Mouse (Mus musculus) adrenal gland, postnatal 4 days (tissue): ENCODE data around the gene Slc1a2. TPM values are rescaled to one million over a fixed set of nuclear protein-coding genes. Genes with fewer than 3 reads are reported as not detected.
A peak's percentile ranks its signal among the peaks of the same experiment; 100 is the strongest.

Experiments used
- DNase-seq, 2 experiments: peaks; one replicate each; pipeline ENCODE4 v3.0.0; 2021 to 2022; ENCODE audit warnings: low spot score in 2 of 2, mixed read lengths in 2 of 2
- total RNA-seq, 2 experiments: library from RNA; stranded (reverse); gene quantifications; 2 replicates each; pipeline ENCODE4 v1.2.3; 2021

Slc1a2 gene
- total RNA-seq, 2 experiments from 2014 or later: 0.45 to 1.6 TPM

DNA sequence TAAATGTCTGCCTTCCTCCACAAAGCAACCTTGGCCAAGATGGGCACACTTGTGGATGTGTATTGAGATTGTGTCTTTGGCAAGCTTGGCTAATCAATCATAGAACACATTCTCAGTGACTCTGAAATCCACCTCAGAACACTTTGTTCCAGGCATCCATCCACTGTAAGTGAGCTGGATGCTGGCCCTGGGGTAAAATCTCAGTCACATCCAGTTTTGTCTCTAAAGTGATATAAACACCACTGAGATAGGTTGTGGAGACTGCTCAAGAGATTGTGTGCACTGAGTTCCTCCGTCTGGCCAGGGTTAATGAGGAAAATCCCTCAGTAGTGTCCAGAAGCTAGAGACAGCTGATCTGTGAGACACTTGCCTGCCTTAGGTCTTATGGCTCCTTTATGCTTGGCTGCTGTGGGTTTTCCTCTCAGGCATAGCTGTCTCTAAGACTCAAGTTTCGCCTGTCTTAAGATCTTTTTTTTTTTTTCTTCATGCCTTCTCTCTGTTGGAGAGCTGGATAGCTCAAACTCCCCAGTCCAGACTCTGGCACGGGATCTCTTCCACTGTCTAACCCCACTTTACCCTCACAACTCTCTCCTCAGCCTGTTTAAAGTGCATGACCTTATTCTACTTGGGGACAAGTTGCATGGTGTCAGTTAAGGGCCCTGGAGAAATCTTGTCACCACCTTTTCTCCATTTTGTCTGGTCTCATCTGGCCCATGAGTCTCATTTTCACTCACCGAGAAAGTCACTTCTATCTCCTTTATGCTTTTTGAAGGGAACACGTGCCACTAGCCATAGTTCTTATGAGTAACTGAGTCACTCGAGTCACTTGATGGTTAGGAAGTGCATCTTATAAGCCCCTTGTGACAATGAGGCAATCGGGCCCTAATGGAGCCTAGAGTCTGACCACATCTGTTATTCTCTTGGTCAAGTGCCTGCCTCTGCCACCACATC is 54.5 kb downstream of the Slc1a2 start:
- no peak for DNase-seq

DNA sequence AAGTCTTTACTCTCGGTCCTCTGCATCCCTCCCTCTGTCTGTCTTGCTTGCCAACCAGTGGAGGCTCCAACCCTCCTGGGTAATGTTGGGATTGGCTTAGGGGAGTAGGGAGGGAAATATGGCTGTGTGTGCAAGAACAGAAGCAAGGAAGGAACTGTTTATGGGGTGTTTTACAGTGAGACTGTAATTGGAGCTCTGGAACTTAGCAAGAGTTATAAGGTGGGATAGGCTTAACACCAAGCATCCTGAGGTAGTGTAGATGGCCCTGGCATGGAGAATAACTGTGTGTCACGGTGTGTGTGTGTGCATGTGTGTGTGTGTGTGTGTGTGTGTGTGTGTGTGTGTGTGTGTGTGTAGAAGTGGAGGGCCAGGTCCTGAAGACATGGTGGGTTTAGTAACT is 55.9 kb downstream of the Slc1a2 start:
- no peak for DNase-seq

DNA sequence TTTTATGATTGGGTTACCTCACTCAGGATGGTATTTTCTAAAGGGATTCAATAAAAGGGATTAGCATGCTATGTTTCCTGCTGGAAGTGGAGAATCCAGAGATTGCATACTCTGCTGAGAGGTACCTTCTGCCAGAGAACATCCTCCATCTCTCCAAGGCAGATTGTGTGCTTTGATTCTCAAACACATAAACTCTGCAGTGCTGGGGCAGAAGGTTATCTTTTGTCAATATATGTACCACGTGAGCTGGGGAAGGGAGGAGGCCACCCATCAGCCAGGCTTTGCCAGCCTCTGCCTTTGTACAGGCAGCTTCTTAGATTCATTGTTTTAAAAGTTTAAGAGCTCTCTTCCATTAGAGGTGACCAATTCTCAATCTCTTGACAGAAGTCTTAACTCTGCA is 57.3 kb downstream of the Slc1a2 start:
- DNase-seq: no peak

DNA sequence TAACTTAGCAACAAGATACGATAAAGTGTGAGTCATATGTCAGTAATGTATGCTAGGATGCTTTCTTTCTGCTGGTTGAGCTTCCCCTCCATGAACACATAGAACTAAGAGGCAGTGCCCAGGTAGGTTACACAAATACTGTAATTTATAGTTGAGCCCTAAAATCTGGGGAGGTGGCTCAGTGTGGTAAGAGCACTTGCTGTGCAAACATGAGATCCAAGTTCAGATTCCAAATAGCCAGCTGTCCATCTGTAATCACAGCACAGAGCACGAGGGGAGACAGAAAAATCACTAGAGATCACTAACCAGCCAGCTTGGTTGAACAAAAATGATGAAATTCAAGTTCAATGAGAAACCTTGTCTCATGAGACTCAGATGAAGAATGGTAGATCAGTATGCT is 63.4 kb downstream of the Slc1a2 start:
- no peak for DNase-seq

DNA sequence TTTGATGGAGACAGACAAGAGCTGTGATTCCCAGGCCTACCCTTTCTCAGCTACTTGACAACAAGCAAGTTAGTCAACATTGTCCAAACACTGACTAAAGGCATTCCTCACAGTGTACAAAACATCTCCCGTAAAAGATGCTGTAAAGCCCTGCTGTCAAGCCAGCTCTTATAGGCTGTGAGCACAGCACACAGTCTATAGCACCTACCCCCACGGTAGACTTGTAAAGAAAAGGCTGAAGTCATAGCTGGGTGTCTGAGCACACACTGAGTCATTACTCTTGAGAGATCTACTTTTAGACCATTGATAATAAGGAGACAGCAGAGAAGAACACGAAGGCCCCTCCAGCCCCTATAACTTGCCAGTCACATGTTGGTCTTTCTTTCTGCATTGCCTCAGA is 66.6 kb downstream of the Slc1a2 start:
- DNase-seq: no peak

DNA sequence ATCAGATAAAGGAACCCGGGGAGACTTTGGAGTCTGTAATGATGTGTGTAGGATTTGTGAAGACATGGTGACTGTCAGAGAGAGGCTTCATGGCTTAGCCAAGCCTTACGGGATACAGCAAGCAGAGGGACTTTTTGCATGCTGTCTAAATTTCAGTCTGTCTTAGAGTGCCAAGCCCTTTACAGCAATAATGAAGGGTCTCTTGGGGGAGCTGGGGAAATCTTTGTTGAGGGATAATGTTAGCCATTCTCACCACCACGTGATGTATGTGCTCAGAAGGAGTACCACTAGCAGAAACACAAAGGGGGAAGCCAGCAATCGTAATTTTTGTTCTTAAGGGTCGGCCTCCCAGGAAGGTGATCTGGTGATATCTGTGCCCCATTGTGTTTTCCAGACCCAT is 71.9 kb downstream of the Slc1a2 start:
- no peak for DNase-seq

DNA sequence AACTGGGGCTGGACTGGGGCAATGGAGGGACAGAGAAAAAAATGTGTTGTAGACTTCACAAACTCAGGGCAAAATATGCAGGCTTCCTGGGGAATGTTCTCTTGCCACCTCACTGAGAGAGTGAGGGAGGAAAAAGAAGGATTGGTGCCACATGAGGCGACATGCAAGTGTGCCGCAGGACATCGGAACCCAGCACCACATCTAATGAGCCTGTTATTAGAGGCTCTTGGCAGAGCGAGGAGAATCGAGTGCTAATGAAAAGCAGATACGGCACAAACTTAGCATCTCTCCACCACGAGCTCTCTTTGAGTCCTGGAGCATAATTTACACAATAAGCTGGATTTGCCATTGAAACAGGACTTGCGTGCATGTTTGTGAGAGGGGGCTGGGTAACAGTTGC is 72.3 kb downstream of the Slc1a2 start:
- no peak for DNase-seq

DNA sequence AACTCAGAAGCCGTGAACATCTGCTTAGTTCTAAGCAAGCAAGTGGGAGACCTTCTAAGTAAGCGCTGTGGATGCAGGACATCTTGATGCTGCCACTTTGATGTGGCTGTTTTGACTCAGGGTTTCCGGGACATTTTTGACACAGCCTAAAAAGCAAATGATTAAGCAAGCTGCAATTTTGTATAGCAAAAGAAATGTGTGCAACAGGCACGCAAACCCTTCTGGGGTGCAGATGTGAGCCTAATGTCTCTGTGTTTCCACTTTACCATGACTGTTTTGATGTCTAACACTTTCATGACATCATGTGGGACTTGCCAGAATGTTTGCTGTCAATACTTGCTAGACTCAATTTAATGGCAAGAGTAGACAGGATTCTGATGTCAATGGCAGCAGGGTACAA is 74.7 kb downstream of the Slc1a2 start:
- no peak for DNase-seq

DNA sequence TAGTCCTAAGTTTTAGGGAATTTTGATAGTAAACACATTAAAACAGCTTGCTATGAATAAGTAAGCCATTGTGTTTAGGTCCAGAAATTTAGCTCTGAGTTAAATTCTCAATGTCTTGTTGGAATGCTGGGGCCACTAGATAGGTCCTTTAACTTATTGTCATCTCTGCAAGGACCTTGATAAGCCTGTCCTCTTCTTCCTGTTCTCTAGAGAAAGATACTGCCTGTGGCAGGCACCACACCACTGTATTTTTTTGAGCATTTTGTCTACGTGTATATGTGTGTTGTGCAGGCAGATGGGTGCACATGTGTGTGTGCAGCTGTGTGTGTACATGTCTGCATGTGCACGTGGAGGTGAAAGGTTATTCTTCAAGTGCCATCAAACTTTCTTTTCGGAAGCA is 75.6 kb downstream of the Slc1a2 start:
- DNase-seq: no peak

DNA sequence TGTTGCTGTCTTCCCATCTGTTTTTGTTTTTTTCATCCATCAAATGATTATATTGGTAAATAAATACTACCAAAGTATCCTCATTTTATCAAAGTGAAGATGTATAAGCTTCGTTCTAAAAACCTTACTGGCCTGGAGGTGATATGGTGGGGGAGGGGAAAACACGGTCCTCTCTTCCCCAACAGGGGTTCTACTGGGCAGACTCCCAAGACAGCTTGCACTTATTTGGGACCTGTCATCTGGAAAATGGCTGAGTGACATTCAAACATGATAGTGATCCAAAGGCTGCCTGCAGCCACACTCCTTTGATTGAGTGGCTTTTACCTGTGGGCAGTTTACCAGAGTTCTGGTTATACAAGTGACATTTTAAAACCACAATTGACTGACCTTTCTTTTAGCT is 76.6 kb downstream of the Slc1a2 start:
- no peak for DNase-seq

DNA sequence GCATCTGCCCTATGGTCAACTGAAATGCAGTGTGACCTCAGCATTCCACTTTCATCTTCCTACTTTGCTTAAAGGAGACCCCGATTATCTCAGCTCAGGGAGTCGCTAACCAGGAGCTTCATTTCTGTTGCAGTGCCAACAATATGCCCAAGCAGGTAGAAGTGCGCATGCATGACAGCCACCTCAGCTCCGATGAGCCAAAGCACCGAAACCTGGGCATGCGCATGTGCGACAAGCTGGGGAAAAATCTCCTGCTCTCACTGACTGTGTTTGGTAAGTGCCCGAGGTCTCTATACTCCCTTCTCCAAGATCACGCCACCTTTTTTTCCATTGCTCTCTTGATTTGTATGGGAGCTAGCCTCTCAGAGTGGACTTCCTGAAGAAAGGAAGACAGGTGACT is 77.4 kb downstream of the Slc1a2 start:
- no peak for DNase-seq

DNA sequence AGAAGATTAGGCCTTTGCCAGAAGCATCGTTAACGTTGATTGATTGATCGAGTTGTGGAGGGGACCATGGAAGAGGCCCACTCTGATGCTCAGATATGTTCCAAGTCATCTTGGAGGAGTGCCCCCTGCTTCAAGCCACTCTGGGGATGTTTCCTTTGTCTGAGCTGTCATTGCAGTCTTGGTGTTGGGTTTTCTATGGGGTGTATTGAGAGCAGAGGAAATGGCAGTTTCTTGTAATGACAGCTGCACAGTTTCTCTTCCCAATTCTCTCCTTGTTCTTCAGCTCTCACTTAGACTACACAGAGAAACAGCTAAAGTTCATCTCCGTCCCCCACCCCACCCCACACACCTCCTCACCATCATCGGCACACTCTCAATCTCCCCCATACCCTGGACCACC is 78.0 kb downstream of the Slc1a2 start:
- DNase-seq: no peak

DNA sequence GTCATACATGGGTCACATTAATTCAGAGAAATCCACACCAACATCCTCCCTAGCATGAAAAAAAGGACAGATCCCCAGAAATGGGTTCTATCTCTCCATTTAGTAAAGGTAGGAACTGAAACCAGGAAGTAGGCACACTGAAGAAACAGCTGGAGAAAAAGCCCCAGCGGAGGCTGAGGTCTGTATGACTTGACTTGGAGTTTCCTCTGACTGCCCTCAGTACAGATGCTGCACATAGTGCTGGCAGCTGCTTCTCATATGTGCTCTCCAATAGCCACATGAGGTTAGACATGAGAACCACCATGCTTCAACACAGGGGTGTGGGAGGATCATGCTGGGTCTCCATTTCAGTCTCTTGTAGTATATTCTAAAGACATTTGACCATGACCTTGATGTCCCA is 80.4 kb downstream of the Slc1a2 start:
- DNase-seq: no peak

DNA sequence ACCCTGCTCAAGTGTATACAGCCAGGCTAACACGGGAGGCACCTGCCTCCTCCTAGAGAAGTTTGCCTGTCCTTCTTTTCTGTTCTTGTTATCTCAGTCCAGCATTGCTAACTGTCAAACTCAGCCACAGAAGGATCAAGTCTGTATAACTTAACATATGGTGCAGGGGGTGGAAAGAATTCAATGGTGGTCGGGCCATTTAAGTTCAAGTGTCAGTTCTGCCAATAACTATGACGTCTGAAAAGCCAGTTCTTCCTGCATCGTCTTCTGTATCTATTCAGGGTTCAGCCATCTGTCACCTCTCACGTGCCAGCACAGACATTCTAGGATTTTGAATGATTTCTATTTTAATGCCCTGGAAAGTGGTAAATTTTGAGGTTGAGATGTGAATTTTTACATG is 84.2 kb downstream of the Slc1a2 start:
- no peak for DNase-seq

DNA sequence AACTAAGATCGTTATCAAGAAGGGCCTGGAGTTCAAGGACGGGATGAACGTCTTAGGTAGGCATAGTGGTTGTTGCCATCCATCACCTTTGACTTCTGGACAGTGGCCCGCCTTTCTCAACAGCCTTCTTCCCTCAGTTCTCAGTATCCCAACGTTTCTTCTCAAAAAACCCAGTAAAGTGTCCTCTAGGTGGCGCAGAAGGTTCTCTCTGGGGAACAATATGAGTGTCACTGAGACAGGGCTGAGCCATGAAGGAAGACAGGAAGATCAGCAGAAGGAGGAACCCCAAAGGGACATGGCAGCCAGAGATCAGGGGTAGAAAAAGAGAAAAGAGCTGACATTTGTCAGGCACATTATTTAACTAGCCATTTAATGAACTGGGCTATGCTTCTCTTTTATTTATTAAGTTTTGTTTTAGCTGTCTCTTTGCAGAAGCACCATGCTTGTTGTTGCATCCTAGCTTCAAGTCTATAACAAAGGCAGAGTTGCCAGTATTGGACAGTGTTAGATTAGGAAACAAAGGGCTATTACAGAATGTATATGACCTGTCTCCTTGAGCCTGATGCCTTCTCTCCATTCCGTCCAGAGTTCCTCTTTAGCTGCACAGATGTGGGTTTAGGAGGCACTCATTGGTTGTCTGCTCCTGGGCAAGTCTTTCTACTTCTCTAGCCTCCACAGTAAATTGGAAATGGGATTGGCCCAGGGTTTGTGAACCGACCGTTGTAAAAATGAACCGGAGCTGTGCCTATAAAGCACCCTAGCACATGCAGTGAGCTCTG is 85.6 kb downstream of the Slc1a2 start:
- peak in 1 of 2 experiments; percentile 27 for DNase-seq

DNA sequence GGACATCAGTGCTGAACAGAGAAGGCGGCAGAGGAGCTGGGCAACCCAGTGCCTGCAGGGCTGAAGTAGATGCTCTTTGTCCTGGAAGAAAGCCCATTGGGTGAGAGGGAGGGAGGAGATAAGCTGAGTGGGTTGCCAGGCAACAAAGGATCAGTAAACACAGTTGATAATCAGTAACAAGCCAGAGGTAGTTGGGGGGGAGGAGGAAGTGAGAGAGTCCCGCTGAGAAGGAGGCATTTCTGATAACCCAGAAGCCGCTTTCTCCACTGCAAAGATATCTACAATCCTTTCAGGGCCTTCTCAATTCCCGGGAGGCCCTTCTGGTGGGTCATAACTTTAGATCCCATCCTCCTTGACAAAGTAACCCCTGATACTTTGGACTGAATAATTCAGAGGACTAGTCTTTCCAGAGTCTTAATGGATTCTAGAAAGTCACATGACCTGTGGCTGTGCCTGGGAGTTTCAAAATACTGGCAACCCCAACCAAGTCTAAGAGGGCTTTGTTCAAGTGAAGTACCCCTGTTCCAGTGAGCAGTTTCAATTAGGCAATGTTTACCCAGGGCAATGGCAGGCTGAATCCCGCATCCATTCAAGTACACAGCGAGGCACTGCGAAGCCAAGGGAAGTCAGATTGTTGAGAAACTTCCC is 86.9 kb downstream of the Slc1a2 start:
- DNase-seq: no peak

DNA sequence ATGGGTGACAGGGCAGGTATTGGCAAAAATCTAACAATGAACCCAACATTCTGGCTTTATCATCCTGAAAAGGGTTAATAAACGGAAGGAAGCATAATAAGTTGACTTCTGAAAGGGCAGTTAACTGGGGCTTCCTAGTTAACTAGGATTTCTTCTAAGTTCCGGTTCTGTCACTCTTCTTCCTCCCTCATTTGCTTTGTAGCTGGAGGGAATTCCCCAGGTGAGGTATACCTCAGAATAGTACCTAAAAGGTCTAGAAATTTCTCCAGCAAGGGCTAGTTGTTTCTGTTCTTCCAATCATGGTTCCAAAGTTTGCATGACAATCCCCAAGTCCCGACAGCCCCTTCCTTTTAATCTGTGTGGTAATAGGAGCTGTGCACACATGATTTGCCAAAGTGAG is 89.3 kb downstream of the Slc1a2 start:
- DNase-seq: no peak

DNA sequence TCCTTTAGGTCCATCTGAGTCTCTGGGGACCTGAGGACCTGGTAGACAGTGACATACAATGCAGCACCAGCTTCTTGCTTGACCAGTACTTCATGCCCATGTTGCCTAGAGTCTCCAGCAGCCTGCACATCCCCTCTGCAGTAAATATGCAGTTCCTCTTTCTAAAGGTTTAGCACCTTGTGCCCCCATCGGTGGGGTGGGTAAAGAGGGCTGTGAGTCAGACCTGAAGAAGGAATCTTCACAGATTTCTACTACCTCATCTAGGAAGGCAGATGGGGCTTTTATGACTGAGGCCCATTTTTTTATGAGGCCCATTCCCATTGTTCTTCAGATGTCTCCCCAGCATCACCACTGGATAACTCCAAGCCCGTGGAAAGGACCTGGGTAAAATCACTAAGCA is 91.5 kb downstream of the Slc1a2 start:
- DNase-seq: no peak

DNA sequence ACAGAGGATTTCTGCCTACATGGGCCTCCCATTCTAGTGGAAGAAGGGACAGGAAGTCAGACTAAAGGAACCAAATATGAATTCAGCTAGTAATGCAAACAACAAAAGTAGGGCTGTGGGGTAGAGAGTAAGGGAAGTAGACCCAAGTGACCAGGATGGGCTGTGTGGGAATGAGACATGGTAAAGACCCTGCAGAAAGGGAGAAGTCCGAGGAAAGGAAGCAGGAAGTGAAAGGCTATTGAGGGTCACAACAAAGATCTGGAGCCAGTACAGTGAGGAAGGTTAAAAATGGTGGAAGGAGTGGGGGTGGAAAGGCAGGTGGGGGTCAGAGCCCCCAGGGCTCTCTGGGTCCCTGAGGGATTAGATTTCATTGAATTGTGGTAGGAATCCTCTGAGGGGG is 93.4 kb downstream of the Slc1a2 start:
- no peak for DNase-seq

DNA sequence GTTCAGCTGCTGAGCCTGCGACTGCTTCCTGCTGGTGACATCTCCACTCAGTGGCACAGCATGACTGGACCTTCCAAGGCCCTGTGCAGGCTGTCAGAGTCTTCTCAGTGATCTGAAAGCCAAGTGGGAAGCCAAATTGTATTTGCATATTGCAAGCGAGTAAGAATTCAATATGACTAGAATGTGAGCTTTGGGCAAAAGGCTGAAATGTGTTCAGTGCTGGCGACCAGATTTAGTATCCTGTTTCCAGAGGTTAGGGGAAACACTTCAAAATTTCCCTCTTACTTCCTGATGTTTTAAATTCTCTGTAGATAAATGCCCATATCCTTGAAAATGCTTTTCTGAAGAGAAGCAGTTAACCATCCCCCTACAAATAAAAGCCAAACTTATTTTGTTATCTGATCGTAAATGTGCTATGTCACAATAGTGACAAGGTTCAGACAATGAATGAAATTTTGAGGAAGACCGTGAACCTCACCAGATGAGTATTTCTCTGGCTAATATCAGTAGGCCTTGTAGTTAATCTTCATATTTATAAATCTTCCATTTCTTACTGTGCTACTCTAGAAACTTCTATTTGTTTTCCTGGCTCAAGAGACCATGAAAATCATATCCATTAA is 98.9 kb downstream of the Slc1a2 start:
- DNase-seq: no peak

DNA sequence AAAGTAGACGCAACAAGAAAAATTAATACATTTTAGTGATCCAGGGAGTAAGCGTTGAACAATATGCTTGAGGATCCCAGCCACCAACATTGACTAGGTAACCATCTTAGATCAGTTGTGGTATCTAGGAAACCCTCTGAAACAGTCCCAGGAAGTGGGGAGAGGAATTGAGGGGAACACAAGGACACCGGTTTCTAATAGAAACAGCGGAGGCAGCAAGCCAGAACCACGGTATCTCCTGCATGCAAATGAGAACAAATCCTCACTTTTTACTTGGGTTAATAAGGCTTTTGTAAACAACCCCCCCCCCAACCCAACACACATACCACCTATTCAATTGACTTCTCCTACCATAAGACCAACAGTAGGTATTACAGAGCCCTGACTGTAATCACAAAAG is 101.0 kb downstream of the Slc1a2 start:
- DNase-seq: no peak
